Mouse (Mus musculus) liver, adult 2 months (tissue): ENCODE results near the gene Itga10. TPM values are rescaled to one million over a fixed set of nuclear protein-coding genes. Genes with fewer than 3 reads are reported as not detected.

Experiments used
- DNase-seq: peaks from one replicate; pipeline ENCODE4 v3.0.0-alpha.2; 2011; ENCODE audit warnings: low read depth, low spot score; ENCODE audit errors: extremely low read depth
- H3K27ac ChIP-seq: fragments of 200-500 bp; replicated peaks from 2 replicates; pipeline ENCODE4 v1.5.1; 2012; ENCODE audit warnings: low read depth, mild to moderate bottlenecking, control low read depth, inconsistent platforms, low read length; ENCODE audit not compliant: insufficient read depth
- H3K27me3 ChIP-seq: fragments of 200-500 bp; 2 replicates; pipeline ENCODE4 v1.6.1; 2012; ENCODE audit warnings: mild to moderate bottlenecking, moderate library complexity, low read length, inconsistent platforms; ENCODE audit not compliant: control insufficient read depth, insufficient read depth
- H3K36me3 ChIP-seq: fragments of 200-500 bp; 2 replicates; pipeline ENCODE4 v1.6.1; 2012; ENCODE audit warnings: low read length, inconsistent platforms; ENCODE audit not compliant: control insufficient read depth, insufficient read depth
- H3K4me1 ChIP-seq: fragments of 200-500 bp; 2 replicates; pipeline ENCODE4 v1.6.1; 2011; ENCODE audit warnings: low read length; ENCODE audit not compliant: control insufficient read depth, insufficient read depth
- H3K4me3 ChIP-seq: fragments of 200-500 bp; 2 replicates; pipeline ENCODE4 v1.5.1; 2011; ENCODE audit warnings: low read depth, mild to moderate bottlenecking, control low read depth, low read length, moderate library complexity; ENCODE audit not compliant: insufficient read depth
- H3K79me2 ChIP-seq: fragments of 200-500 bp; 2 replicates; pipeline ENCODE4 v1.6.1; 2012; ENCODE audit warnings: inconsistent platforms, mild to moderate bottlenecking, low read length, moderate library complexity; ENCODE audit not compliant: control insufficient read depth, insufficient read depth
- H3K9ac ChIP-seq: fragments of 200-500 bp; 2 replicates; pipeline ENCODE4 v1.6.1; 2012; ENCODE audit warnings: low read depth, mild to moderate bottlenecking, control low read depth, inconsistent platforms, low read length
- CTCF ChIP-seq: fragments of 200-500 bp; IDR thresholded peaks from 2 replicates; pipeline ENCODE4 v1.5.1; 2011; ENCODE audit warnings: low read depth, low read length, control low read depth
- POLR2A ChIP-seq: fragments of 200-500 bp; IDR thresholded peaks from 2 replicates; pipeline ENCODE4 v1.6.1; 2011; ENCODE audit warnings: low read length, control low read depth; ENCODE audit not compliant: insufficient read depth; ENCODE audit errors: extremely low read depth
- WGBS: fragments of 180-500 bp; shearing (Covaris S2); methylation state at CpG from one replicate; pipeline ENCODE4 v1.1.7; 2018; 5-methylcytosine and 5-hydroxymethylcytosine counted together
- polyA plus RNA-seq: library from polyadenylated mRNA; depleted of rRNA; stranded (reverse); fragments of >200 nt; gene quantifications from 2 replicates; pipeline ENCODE4 v1.2.3, GENCODE M21; 2012; rRNA removed
- total RNA-seq: library from RNA; depleted of rRNA; stranded (reverse); fragments of >200 nt; gene quantifications from 2 replicates; pipeline ENCODE4 v1.2.3, GENCODE M21; 2014; rRNA removed

The Itga10 gene
- total and polyA plus RNA-seq, 2 experiments = 0.18 to 0.57 TPM

DNA sequence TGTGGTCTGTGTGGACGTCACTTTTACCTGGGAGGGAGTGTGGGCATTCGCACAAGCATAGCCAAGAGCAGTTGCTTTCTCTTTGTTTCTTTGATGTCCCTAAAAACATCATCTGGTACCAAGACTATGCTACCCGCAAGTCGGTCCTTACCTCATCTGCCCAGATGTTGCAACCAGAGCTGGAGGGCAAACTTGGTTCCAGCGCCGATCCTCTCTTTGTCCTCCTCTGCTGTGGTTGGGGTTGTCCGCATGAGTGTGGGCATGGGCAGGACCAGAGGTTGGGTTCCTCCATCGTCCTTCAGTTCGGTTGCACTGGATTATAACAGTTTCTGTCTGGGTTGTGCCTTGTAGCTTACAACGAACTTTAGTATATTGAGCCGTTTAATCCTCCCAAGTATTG is 60.8 kb downstream of the Itga10 start:
- no peak overlapping the region for H3K27ac ChIP-seq
- H3K4me1 ChIP-seq = no peaks in the 10 kb centered on the region
- no peaks in the 10 kb centered on the region for H3K79me2 ChIP-seq
- peaks cover 16% of the 10 kb centered on the region for H3K36me3 ChIP-seq
- H3K4me3 ChIP-seq = no peak overlapping the region
- H3K9ac ChIP-seq = no peak overlapping the region
- 92% methylated on average over 11 of the region's 11 CpGs for WGBS
- no peak for TF ChIP-seq CTCF
- no peak for TF ChIP-seq POLR2A
- no peaks in the 10 kb centered on the region for H3K27me3 ChIP-seq
- DNase-seq = no peak

DNA sequence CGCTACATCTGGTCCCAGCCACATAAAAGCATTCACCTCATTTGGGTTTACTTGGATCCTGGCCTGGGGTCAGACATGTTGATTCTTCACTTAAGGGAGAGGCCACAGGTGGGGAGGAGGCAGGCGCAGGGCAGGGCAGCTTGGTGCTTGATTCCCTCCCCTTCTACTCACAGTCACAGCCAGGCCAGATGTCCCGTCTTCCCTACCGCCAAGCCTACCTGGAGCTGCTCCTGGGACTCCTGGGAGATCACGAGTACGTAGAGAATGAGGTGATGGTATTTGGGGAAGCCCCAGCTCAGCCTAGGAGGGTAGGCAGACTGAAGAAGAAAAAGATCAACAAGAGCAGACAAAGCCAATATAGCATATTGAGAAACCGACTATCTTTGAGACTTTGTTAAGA is 61.6 kb downstream of the Itga10 start:
- no peak for DNase-seq
- TF ChIP-seq CTCF (no peak), POLR2A (no peak)
- no peaks in the 10 kb centered on the region for H3K27me3 ChIP-seq
- peaks cover 17% of the 10 kb centered on the region for H3K36me3 ChIP-seq
- H3K4me1 ChIP-seq = no peaks in the 10 kb centered on the region
- WGBS = 75% methylated on average over 7 of the region's 7 CpGs
- no peak overlapping the region for H3K9ac ChIP-seq
- no peak overlapping the region for H3K4me3 ChIP-seq
- H3K79me2 ChIP-seq = no peaks in the 10 kb centered on the region
- no peak overlapping the region for H3K27ac ChIP-seq

GRCm38 (mm10) chr3:96707903-96708683 is 62.7 kb downstream of the Itga10 start, which contains the start of gene Nudt17:
Nudt17 (minus strand) TSS chr3:96708562.
- Histone ChIP-seq H3K36me3 (peaks cover 27% of the 10 kb centered on the region), H3K4me1 (no peaks in the 10 kb centered on the region), H3K27me3 (no peaks in the 10 kb centered on the region), H3K27ac (no peak within 1 kb of the TSS), H3K4me3 (peak within 1 kb of the TSS; percentile 66; the same call in 1 of the 2 replicates), H3K9ac (peak within 1 kb of the TSS; percentile 79), H3K79me2 (no peaks in the 10 kb centered on the region)
- WGBS = 5% methylated on average over 42 of the region's 42 CpGs
- no peak for TF ChIP-seq POLR2A
- peak; percentile 89 for TF ChIP-seq CTCF
- DNase-seq = peak; percentile 29

DNA sequence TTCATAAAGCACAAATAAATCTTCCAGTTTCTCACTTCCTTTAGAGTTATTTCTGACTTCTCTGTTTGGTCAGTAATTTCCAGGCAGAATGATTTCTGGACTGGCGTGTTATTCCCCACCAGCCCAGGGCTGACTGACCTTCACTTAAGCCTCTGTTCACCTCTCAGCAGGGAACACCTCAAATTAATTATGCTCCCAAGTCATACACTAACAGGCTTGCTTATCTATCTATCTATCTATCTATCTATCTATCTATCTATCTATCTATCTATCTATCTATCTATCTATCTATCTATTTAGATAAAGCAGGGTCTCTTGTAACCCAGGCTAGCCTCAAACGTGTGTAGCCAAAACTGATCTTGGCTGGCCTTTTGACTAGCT is 63.3 kb downstream of the Itga10 start:
- DNase-seq = no peak
- Histone ChIP-seq H3K79me2 (no peaks in the 10 kb centered on the region), H3K9ac (no peak overlapping the region), H3K27ac (no peak overlapping the region), H3K4me1 (no peaks in the 10 kb centered on the region), H3K27me3 (no peaks in the 10 kb centered on the region), H3K36me3 (peaks cover 31% of the 10 kb centered on the region), H3K4me3 (no peak overlapping the region)
- 64% methylated on average over 2 of the region's 2 CpGs for WGBS
- TF ChIP-seq CTCF (no peak), POLR2A (no peak)

Other genes with a start within 250 kb of the Itga10 start
- gene BC107364, start 193.3 kb upstream of the Itga10 start, total RNA-seq = not detected in 2 replicates
- not detected in 2 replicates for gene BC107364, start 193.3 kb upstream of the Itga10 start, polyA plus RNA-seq
- gene Hfe2, start 120.4 kb upstream of the Itga10 start, total RNA-seq = 29.6 and 36.4 TPM in 2 replicates
- gene Hfe2, start 120.4 kb upstream of the Itga10 start, polyA plus RNA-seq = 93.8 and 98.4 TPM in 2 replicates
- 153 and 159 TPM in 2 replicates for gene Txnip, start 87.6 kb upstream of the Itga10 start, total RNA-seq
- 51.0 and 74.3 TPM in 2 replicates for gene Txnip, start 87.6 kb upstream of the Itga10 start, polyA plus RNA-seq
- gene Gm16253, start 68.6 kb upstream of the Itga10 start, total RNA-seq = not detected in 2 replicates
- gene Gm16253, start 68.6 kb upstream of the Itga10 start, polyA plus RNA-seq = not detected in 2 replicates
- gene Polr3gl, start 51.4 kb upstream of the Itga10 start, total RNA-seq = 5.7 and 8.2 TPM in 2 replicates
- 7.0 and 7.7 TPM in 2 replicates for gene Polr3gl, start 51.4 kb upstream of the Itga10 start, polyA plus RNA-seq
- 0.07 TPM in 1 of 2 replicates, not detected in the other for gene Ankrd34a, start 48.9 kb upstream of the Itga10 start, total RNA-seq
- gene Ankrd34a, start 48.9 kb upstream of the Itga10 start, polyA plus RNA-seq = 0.05 and 0.07 TPM in 2 replicates
- 3.0 and 3.1 TPM in 2 replicates for gene Lix1l, start 44.4 kb upstream of the Itga10 start, total RNA-seq
- 2.5 and 3.3 TPM in 2 replicates for gene Lix1l, start 44.4 kb upstream of the Itga10 start, polyA plus RNA-seq
- 11.9 and 12.2 TPM in 2 replicates for gene Rbm8a, start 15.7 kb upstream of the Itga10 start, total RNA-seq
- gene Rbm8a, start 15.7 kb upstream of the Itga10 start, polyA plus RNA-seq = 6.3 and 7.0 TPM in 2 replicates
- gene Pex11b, start 10.2 kb upstream of the Itga10 start, total RNA-seq = 27.1 and 31.4 TPM in 2 replicates
- gene Pex11b, start 10.2 kb upstream of the Itga10 start, polyA plus RNA-seq = 33.8 and 40.8 TPM in 2 replicates
- gene Gm42957, start 10.1 kb upstream of the Itga10 start, total RNA-seq = 0.13 and 0.28 TPM in 2 replicates
- not detected in 2 replicates for gene Gm42957, start 10.1 kb upstream of the Itga10 start, polyA plus RNA-seq
- gene Ankrd35, start 24.5 kb downstream of the Itga10 start, total RNA-seq = under 0.01 TPM in 1 of 2 replicates, not detected in the other
- 0.07 TPM in 1 of 2 replicates, not detected in the other for gene Ankrd35, start 24.5 kb downstream of the Itga10 start, polyA plus RNA-seq
- 1.7 and 2.6 TPM in 2 replicates for gene Pias3, start 50.8 kb downstream of the Itga10 start, total RNA-seq
- 7.3 and 8.1 TPM in 2 replicates for gene Pias3, start 50.8 kb downstream of the Itga10 start, polyA plus RNA-seq
- 0.20 and 0.28 TPM in 2 replicates for gene Nudt17, start 63.0 kb downstream of the Itga10 start, total RNA-seq
- gene Nudt17, start 63.0 kb downstream of the Itga10 start, polyA plus RNA-seq = 0.16 and 0.69 TPM in 2 replicates
- gene Polr3c, start 82.0 kb downstream of the Itga10 start, total RNA-seq = 6.5 and 10.0 TPM in 2 replicates
- 16.2 and 19.1 TPM in 2 replicates for gene Polr3c, start 82.0 kb downstream of the Itga10 start, polyA plus RNA-seq
- 30.5 and 33.6 TPM in 2 replicates for gene Rnf115, start 82.1 kb downstream of the Itga10 start, total RNA-seq
- gene Rnf115, start 82.1 kb downstream of the Itga10 start, polyA plus RNA-seq = 12.7 and 12.9 TPM in 2 replicates
- gene Pdzk1, start 183.7 kb downstream of the Itga10 start, total RNA-seq = 48.5 and 60.4 TPM in 2 replicates
- 20.1 and 22.7 TPM in 2 replicates for gene Pdzk1, start 183.7 kb downstream of the Itga10 start, polyA plus RNA-seq
- 0.37 and 0.67 TPM in 2 replicates for gene Cd160, start 183.8 kb downstream of the Itga10 start, total RNA-seq
- gene Cd160, start 183.8 kb downstream of the Itga10 start, polyA plus RNA-seq = 0.16 and 0.22 TPM in 2 replicates